Mouse (Mus musculus): ENCODE results near the gene Tpr.

DNA sequence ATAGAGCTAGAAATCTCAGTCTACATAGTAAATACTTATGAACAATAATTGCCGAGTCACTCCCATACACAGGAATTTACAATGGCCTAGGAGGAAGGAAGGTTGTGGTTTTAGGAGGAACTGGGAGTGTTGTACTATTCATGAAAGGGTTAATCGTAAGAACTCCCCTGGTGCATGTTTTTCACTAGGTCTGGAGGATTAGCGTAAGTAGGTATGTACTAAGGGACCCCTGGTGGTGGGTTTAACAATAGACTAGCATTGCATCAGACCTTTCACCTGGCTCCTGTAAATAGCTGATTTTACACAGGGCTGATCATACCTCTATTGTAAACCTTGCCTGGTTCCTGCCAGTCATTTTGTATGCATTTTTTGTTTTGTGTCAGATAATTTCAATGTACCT is 33.6 kb downstream of the Tpr start:
- TF ChIP-seq GATA1 (IDR thresholded peaks at IDR 0.05; ENCODE audit: low read length) (no peak), TAL1 (IDR thresholded peaks at IDR 0.05; ENCODE audit: low read length) (no peak)

All from erythroblast, embryonic 14.5 days (primary cell).